Mouse (Mus musculus) embryonic facial prominence, embryonic 11.5 days (tissue): ENCODE results near the gene Cops9. TPM values are rescaled to one million over a fixed set of nuclear protein-coding genes. Genes with fewer than 3 reads are reported as not detected.

Experiments
- ATAC-seq: fragments of 200-750 bp; cut with Nextera tagmentation; replicated peaks from 2 replicates; pipeline ENCODE4 v1.8.0; 2017; ENCODE audit warnings: low read depth; ENCODE audit not compliant: insufficient number of reproducible peaks, low FRiP score, low TSS enrichment
- DNase-seq: peaks from one replicate; pipeline ENCODE4 v3.0.0-alpha.2; 2015; ENCODE audit warnings: low spot score
- H3K27ac ChIP-seq: fragments of 300-500 bp; sonication (generic); replicated peaks from 2 replicates; pipeline ENCODE4 v1.5.1; 2014; ENCODE audit warnings: mild to moderate bottlenecking, low read depth, low read length, control low read depth
- H3K27me3 ChIP-seq: fragments of 300-500 bp; sonication (generic); 2 replicates; pipeline ENCODE4 v1.6.1; 2014; ENCODE audit warnings: mild to moderate bottlenecking, low read length, moderate library complexity, mixed read lengths; ENCODE audit not compliant: control insufficient read depth, insufficient read depth
- H3K36me3 ChIP-seq: fragments of 300-500 bp; sonication (generic); replicated peaks from 2 replicates; pipeline ENCODE4 v1.6.1; 2014; ENCODE audit warnings: low read depth, mild to moderate bottlenecking, low read length, moderate library complexity, mixed read lengths; ENCODE audit not compliant: control insufficient read depth, insufficient read depth
- H3K4me1 ChIP-seq: fragments of 300-500 bp; sonication (generic); 2 replicates; pipeline ENCODE4 v1.6.1; 2014; ENCODE audit warnings: low read length, mixed read lengths; ENCODE audit not compliant: control insufficient read depth, insufficient read depth
- H3K4me2 ChIP-seq: fragments of 300-500 bp; sonication (generic); 2 replicates; pipeline ENCODE4 v1.6.1; 2014; ENCODE audit warnings: low read depth, mild to moderate bottlenecking, control low read depth, low read length, moderate library complexity
- H3K4me3 ChIP-seq: fragments of 300-500 bp; sonication (generic); 2 replicates; pipeline ENCODE4 v1.5.1; 2014; ENCODE audit warnings: low read depth, low read length, control low read depth
- H3K9ac ChIP-seq: fragments of 300-500 bp; sonication (generic); replicated peaks from 2 replicates; pipeline ENCODE4 v1.6.1; 2014; ENCODE audit warnings: mild to moderate bottlenecking, control low read depth, low read length
- H3K9me3 ChIP-seq: fragments of 300-500 bp; sonication (generic); replicated peaks from 2 replicates; pipeline ENCODE4 v1.6.1; 2016; ENCODE audit warnings: mild to moderate bottlenecking, low read length, inconsistent platforms, mixed read lengths; ENCODE audit not compliant: control insufficient read depth
- WGBS: fragments of 180-500 bp; shearing (Covaris S2); extraction: QIAGEN DNeasy Blood & Tissue Kit; methylation state at CpG from one replicate; pipeline ENCODE4 v1.1.7; 2014; 5-methylcytosine and 5-hydroxymethylcytosine counted together
- polyA plus RNA-seq: library from polyadenylated mRNA; unstranded; fragments of >200 nt; fragmentation: Nextera tagmentation; extraction: Ambion mirVana; gene quantifications from 2 replicates; pipeline ENCODE4 v1.2.1, GENCODE M21; 2014

Cops9 gene
- polyA plus RNA-seq, 1 experiment from 2014 or later: 307 TPM

- no peak overlapping the region for H3K4me3 ChIP-seq
- peak; percentile 62; the same call in 1 of the 2 replicates for ATAC-seq
- no peaks in the 10 kb centered on the region for H3K27me3 ChIP-seq
- no peaks in the 10 kb centered on the region; the same call in 1 of the 2 replicates for H3K36me3 ChIP-seq
- H3K4me2 ChIP-seq: no peak overlapping the region
- no peaks in the 10 kb centered on the region for H3K9me3 ChIP-seq
- no peak for DNase-seq
- no peaks in the 10 kb centered on the region for H3K4me1 ChIP-seq
- no peak overlapping the region; the same call in 1 of the 2 replicates for H3K27ac ChIP-seq
- 48% methylated on average over 4 of the region's 4 CpGs for WGBS
- no peak overlapping the region for H3K9ac ChIP-seq
Observed at GRCm38 (mm10) chr1:92634976-92635599, 6.7 kb downstream of the Cops9 start.

GRCm38 (mm10) chr1:92634569-92634968 lies 7.2 kb downstream of the Cops9 start:
- ATAC-seq (peak; percentile 17; the same call in 1 of the 2 replicates), DNase-seq (no peak)
- 65% methylated on average over 1 of the region's 1 CpGs for WGBS
- no peaks in the 10 kb centered on the region; the same call in 1 of the 2 replicates for H3K36me3 ChIP-seq
- no peak overlapping the region for H3K27ac ChIP-seq
- H3K4me3 ChIP-seq: no peak overlapping the region
- H3K9me3 ChIP-seq: no peaks in the 10 kb centered on the region
- no peaks in the 10 kb centered on the region for H3K4me1 ChIP-seq
- no peak overlapping the region for H3K9ac ChIP-seq
- H3K4me2 ChIP-seq: no peak overlapping the region
- H3K27me3 ChIP-seq: no peaks in the 10 kb centered on the region

DNA sequence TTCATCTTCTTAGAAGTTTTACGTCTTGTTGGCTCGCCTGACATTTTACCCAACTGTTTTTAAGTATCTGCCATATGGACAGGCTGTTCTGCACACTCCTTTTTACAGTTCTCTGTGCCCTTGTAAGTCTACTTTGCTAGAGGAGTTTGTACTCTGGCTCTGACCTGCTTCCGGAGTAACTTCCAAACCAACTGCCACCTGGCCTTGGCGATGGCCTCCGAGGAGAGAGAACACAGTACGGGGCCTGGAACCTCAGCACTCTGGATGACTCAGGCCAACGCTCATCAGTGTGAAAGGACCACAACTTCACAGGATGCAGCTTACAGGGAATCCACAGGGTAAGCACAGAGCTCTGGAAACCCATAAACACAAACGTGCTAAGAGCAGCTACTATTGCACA lies 8.1 kb downstream of the Cops9 start:
- ATAC-seq (no peak), DNase-seq (no peak)
- H3K9me3 ChIP-seq: no peaks in the 10 kb centered on the region
- WGBS: 87% methylated on average over 8 of the region's 8 CpGs
- H3K4me1 ChIP-seq: no peaks in the 10 kb centered on the region
- H3K9ac ChIP-seq: no peak overlapping the region
- H3K27me3 ChIP-seq: no peaks in the 10 kb centered on the region
- H3K36me3 ChIP-seq: no peaks in the 10 kb centered on the region; the same call in 1 of the 2 replicates
- H3K4me3 ChIP-seq: no peak overlapping the region
- no peak overlapping the region for H3K4me2 ChIP-seq
- no peak overlapping the region for H3K27ac ChIP-seq

DNA sequence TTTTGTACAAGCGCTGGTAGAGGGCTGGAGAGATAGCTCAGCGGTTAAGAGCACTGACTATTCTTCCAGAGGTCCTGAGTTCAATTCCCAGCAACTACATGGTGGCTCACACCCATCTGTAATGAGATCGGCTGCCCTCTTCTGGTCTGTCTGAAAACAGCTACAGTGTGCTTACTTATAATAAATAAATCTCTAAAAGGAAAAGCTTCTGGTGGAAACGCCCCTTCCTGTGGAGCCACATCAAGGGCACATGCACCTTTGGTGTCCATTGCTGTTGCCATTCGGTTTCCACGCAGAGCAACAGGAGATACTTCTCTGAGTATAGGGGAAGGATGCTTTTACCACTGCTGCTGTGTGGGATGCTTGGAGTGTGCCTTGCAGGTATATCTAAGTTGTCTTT lies 8.8 kb downstream of the Cops9 start:
- no peak overlapping the region for H3K27ac ChIP-seq
- H3K9me3 ChIP-seq: no peaks in the 10 kb centered on the region
- H3K36me3 ChIP-seq: no peaks in the 10 kb centered on the region; the same call in 1 of the 2 replicates
- DNase-seq (no peak), ATAC-seq (no peak)
- H3K4me1 ChIP-seq: no peaks in the 10 kb centered on the region
- H3K4me3 ChIP-seq: no peak overlapping the region
- H3K4me2 ChIP-seq: no peak overlapping the region
- no peaks in the 10 kb centered on the region for H3K27me3 ChIP-seq
- H3K9ac ChIP-seq: no peak overlapping the region
- 72% methylated on average over 6 of the region's 6 CpGs for WGBS

- H3K27ac ChIP-seq: no peak overlapping the region
- no peaks in the 10 kb centered on the region; the same call in 1 of the 2 replicates for H3K36me3 ChIP-seq
- 76% methylated on average over 5 of the region's 5 CpGs for WGBS
- no peaks in the 10 kb centered on the region for H3K4me1 ChIP-seq
- ATAC-seq (no peak), DNase-seq (no peak)
- no peak overlapping the region for H3K9ac ChIP-seq
- no peaks in the 10 kb centered on the region for H3K9me3 ChIP-seq
- H3K4me2 ChIP-seq: no peak overlapping the region
- no peaks in the 10 kb centered on the region for H3K27me3 ChIP-seq
- H3K4me3 ChIP-seq: no peak overlapping the region
Observed at GRCm38 (mm10) chr1:92632196-92632595, 9.6 kb downstream of the Cops9 start.

- ATAC-seq: no peak
- WGBS: 77% methylated on average over 4 of the region's 4 CpGs
Observed at GRCm38 (mm10) chr1:92628227-92628626, 13.6 kb downstream of the Cops9 start.

DNA sequence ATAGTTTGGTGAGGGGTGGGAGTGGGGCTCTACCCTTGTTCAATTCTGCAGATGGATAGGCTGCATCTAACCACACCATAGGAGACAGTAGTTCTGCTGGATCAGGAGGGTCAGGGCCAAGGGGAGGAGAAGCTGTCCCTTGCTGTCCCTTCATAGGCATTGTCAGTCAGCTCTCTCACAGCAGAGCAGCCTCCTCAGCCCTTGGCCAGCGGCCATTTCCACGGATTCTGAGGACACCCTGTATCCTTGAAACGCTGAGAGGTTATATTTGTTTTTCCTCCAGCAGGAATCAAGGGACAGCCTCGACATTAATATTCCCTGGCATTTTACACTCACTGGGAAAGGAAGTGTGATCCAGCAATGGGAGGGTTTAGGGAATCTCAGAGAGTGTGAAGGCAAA lies 23.4 kb downstream of the Cops9 start:
- 81% methylated on average over 4 of the region's 4 CpGs for WGBS
- H3K9ac ChIP-seq: no peak overlapping the region

More at GRCm38 (mm10) chr1:92628227-92628626, 13.6 kb downstream of the Cops9 start:
- Histone ChIP-seq H3K36me3 (no peaks in the 10 kb centered on the region), H3K9ac (no peak overlapping the region), H3K27ac (no peak overlapping the region), H3K4me1 (no peaks in the 10 kb centered on the region), H3K4me3 (no peak overlapping the region), H3K4me2 (no peak overlapping the region), H3K27me3 (no peaks in the 10 kb centered on the region), H3K9me3 (no peaks in the 10 kb centered on the region)
- DNase-seq: no peak

GRCm38 (mm10) chr1:92617488-92617887 lies 24.3 kb downstream of the Cops9 start, which contains the start of gene Olfr12:
Gene Olfr12 (plus strand): TSS chr1:92617788.
- H3K4me2 ChIP-seq: no peak within 1 kb of the TSS
- no peak within 1 kb of the TSS for H3K9ac ChIP-seq
- H3K36me3 ChIP-seq: no peaks in the 10 kb centered on the region
- no peaks in the 10 kb centered on the region for H3K9me3 ChIP-seq
- no peak for ATAC-seq
- WGBS: 68% methylated on average over 2 of the region's 2 CpGs
- no peak within 1 kb of the TSS for H3K27ac ChIP-seq
- H3K27me3 ChIP-seq: no peaks in the 10 kb centered on the region
- no peak for DNase-seq
- no peak within 1 kb of the TSS for H3K4me3 ChIP-seq
- H3K4me1 ChIP-seq: no peaks in the 10 kb centered on the region

More for the DNA sequence above, 23.4 kb downstream of the Cops9 start:
- H3K27me3 ChIP-seq: no peaks in the 10 kb centered on the region
- no peaks in the 10 kb centered on the region for H3K36me3 ChIP-seq
- ATAC-seq (no peak), DNase-seq (no peak)
- H3K9me3 ChIP-seq: no peaks in the 10 kb centered on the region
- H3K27ac ChIP-seq: no peak overlapping the region
- no peaks in the 10 kb centered on the region for H3K4me1 ChIP-seq
- H3K4me3 ChIP-seq: no peak overlapping the region
- H3K4me2 ChIP-seq: no peak overlapping the region
